Mouse (Mus musculus) c-Kit-negative CD71-positive TER-119-positive erythroid progenitor cells, embryonic 14.5 days (primary cell): ENCODE measurements around the gene Sbf2.
"Not testable (repeated sequence)": the region's sequence is repeated elsewhere in the genome, so short reads cannot be mapped to it uniquely, and the experiment has no call there.

ENCODE experiments used
- DNase-seq: peaks from one replicate; pipeline ENCODE4 v3.0.0-alpha.2; 2013; ENCODE audit warnings: low read depth, low spot score

Sbf2 gene

DNA sequence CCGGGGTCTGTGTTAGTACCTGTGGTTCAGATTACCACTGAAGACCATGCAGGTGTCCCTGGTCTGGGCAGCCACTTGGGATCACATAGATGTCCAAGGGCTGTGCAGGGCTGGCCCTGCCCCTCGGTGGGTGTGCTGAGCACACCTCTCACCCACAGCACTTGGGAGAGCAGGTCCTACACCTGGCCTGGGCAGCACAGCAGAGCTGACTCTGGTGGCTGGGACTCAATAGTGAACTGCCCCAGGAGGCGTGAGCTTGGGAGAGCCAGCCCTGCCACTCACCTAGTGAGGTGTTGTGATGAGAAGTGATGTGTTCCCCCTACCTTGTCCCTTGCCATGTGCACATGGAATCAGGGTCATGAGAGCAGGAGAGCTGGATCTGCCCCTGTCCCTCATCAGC lies 31.0 kb downstream of the Sbf2 start:
- no peak for DNase-seq

DNA sequence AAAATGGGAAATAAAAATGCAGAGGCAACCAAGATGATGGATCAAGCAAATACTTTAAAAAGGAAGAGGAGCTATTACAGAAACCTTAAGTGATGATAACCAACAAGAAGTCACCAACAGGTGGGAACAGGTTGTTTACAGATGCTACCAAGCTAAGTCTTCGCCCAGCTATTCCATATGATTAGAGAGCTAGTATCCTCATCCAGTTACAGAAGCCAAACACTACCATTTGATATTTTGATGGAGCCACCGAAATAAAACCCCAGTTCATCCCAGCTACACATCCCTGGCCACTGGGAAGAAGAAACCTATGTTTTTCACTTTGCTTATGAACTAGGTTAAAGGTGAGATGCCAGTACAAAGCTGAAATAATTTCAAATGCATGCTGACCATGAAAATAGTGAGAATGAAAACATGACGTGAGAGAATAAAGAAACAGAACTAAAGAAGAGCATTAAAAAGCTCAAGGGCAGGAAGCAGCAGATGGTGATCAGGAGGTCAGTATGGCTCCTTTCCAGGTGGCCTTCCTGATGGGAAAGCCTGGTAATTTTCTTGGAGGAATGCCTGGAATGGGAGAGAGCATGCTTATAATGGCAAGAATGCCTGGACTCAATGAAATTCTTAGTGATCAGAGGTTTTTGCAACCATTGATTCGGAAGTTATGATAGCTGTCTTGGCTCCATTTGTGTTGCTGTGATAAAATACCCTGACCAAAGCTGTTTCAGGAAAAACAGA lies 48.7 kb downstream of the Sbf2 start:
- DNase-seq, result no peak

DNA sequence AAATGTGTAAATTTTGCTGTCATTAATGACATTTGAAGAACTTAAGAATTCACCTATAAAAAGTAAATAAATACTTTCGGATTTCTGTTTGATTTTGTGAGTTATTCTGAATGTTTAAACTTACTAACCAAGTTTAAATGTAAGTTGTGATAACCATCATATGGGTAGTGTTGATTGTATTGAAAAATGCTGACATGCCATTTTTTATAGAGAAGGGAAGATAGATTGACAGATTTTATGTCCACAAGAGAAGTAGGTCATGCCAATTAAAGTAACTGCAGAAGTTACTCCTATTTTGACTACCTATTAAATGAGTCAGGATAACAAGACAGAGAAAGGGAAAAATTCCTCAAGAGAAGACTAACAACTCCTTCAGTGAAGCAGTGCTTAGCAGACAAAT lies 53.1 kb downstream of the Sbf2 start:
- DNase-seq, result no peak

DNA sequence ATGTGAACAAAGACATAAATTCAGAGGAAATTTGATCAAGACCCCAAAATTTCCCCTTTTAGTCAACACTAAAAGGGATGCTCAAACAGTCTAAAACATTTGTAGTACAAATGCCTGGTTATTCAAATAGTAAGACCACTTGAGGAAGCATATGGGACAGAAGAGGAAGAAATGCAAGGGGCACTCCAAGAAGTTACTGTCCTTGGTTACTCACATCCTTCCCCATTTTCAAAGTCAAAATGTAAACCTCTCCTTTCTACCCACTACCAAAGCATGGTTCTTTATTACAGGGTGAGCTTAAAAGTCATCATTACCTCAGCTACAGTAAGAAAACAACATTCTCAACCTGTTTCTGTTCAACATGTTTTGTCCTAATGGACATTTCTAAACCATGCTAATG lies 57.7 kb downstream of the Sbf2 start:
- no peak for DNase-seq

DNA sequence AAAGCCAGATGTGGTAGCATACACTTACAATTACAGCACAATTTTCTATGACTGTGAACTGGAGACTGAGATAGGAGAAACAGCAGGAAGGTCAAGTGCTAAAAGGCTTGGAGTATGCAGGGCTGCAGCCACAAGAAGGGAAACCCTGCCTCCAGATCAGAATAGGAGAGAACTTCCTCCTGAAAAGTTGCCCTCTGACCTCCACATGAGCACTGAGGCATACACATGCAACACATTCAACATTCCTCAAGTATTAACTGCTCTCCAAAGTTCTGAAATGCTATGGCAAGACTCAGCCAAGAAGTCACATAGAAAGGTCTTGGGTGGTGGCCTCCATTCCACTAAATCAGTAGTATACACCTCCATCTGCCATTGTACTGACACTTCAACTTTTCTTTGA lies 58.5 kb downstream of the Sbf2 start:
- DNase-seq, result no peak

DNA sequence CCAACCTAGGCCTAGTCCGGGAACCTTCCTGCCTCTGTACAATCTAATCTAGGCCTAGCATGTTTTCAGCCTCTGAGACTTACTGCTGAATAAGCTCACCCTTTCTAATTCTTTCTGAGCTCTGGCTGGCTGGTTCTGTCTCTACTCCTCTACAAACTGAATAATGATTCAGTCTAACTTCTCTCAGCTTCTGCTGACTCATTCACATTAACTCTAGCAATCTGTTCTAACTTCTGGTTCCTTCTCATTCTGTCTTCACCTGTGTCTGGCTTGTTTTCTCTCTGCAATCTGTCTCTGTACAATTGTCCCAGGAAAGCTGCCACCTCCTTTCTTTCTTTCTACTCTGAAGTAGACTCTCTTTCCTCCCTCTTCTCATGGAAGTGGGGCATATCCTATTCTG lies 59.5 kb downstream of the Sbf2 start:
- no peak for DNase-seq

DNA sequence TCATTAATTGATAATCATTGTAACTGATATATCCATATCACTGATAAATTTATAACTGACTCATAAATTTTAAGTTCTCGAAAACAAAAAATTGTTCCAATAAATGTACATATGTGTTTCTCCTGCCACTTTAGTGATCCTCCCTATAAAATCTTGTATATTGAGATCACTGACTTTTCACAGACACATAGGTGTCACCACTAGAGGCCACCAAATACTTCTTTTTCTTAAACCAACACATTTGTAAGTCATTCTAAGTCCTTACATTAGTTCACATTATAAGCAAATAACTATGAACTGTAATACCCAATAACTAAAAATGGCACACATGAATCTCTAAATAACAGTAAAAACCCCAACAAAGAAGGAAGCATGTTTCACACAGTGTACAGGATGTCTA lies 66.5 kb downstream of the Sbf2 start:
- DNase-seq, result no peak

DNA sequence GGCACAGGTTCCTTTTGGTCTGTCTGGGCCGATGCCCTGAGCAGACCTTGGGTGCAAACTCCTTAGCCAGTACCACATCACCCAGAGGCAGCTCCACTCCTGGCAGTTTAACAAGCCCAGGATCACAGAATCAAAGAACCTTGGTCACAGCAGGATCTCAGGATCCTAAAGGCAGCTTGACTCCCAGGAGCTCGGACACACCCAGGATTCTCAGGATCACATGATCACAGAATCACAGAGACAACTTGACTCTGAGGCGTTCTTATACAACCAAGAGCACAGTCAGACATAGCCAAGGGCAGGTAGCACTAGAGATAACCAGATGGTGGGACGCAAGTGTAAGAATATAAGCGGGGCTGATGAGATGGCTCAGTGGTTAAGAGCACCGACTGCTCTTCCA lies 71.4 kb downstream of the Sbf2 start:
- no peak for DNase-seq

DNA sequence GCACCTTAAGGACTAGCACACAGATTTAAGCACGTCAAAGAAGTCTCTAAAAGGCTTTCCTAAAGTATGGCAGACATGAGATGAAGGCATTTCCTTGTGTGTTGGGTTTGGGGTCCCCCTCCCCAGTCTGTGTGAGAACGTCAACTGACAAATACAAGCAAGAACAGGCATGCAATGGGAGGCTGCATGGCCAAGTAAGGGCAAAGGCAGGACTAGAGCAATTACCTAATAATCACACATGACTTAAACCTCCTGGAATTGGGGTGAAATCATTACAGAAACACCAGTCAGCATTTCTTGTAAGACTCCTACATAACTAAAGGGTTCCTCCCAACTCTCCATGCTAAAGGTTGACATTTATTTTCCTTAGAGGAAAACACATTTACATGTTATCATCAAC lies 75.5 kb downstream of the Sbf2 start:
- DNase-seq, result no peak

DNA sequence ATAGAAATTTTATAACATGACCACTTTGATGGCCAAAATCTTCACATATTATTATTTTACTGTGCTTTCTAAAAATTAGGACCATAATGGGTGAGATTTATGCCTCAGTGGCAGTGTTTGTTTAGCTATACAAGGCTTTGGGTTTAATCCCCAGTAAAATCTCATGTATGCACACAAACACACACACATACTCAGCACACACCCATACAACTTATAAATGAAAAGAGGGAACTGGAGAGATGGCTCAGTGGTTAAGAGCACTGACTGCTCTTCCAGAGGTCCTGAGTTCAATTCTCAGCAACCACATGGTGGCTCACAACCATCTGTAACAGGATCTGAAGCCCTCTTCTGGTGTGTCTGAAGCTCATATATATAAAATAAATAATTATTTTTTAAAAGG lies 84.4 kb downstream of the Sbf2 start:
- not testable (repeated sequence) for DNase-seq

DNA sequence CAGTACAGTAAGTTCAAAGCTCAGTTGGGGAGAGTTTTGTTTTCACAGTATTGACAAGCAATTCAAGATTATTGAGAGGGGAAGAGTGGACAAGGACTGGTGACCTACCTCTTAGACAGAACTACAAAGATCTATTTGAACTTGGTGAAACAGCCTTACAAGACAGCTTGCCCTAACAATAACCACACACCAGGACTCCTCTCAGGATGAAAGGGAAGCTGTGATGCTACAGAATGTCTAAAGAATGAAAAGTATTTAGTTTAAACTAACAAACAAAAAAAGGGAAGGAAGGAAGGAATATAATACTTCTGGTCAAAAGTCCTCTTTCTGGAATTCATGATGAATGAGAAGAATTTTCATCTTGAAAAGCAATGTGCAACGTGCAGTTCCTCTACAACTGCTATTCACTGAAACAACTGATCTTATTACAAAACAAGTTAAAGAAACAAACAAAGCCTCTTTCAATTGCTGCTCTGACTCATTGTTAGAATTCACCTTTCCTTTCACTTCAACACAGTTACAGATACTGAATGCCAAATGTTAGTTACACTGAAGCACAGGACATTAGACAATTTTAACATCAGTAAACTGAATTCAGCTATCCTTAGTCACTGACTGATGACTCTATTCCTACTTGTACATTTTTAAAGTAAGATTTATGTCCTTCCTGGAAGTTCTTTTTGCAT lies 89.5 kb downstream of the Sbf2 start:
- no peak for DNase-seq

DNA sequence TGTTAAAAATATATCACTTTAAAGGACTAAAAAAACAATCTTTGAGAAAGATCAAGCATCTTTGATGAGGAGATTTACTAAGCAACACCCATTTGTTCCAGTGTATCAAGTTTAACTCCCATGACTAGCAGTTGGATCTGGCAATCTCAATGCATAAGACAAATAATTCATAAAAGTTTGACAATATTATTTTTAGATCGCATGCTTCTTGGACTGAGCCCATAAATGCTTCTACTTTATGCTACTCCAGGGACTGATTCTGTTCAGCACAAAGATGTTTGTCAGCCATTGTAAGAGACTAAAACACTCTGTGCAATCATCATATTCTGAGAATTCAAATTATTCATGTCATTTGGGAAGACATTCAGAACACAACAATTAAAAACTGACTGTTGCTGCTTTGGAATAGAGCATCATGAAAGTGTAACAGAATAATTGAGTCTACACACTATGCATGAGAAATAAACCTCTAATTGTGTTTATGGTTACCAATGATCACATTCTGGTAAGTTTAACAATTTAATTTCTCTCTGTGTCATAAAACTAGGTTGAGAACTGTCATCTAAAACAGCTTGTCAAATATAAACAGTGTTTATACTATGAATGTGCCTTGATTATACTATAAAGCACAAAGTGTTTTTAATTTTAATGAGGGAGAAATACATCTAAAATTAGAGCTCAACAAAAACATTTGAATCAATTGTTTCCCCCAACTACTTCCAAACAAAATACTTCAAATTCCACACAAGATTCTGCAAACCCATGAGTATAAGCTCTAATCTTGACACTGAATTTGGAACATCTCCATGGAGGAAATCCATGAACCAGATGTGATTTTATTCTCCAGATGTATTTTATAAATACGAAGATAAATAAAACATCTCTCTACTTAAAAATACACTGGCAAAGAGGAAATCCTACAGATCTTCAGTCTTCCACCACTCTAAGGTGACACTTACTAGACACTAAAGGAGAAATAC lies 98.2 kb downstream of the Sbf2 start:
- DNase-seq, result no peak

DNA sequence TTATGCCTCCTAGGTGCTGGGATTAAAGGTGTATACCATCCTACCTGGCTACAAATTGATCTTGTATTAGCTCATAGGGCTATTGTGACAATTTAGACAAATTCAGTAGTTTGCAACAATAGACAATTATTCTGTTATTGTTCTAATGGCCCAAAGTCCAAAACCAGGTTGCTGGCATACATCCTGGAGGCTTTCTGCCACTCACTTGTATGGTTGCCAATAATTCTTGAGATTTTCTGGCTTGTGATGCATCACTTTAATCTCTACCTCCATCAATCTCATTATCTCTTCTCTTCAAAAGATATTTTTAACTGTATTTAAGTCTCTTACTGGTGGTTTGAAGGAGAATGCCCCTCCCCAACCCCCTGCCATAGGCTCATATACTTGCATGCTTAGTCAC lies 100.6 kb downstream of the Sbf2 start:
- no peak for DNase-seq

DNA sequence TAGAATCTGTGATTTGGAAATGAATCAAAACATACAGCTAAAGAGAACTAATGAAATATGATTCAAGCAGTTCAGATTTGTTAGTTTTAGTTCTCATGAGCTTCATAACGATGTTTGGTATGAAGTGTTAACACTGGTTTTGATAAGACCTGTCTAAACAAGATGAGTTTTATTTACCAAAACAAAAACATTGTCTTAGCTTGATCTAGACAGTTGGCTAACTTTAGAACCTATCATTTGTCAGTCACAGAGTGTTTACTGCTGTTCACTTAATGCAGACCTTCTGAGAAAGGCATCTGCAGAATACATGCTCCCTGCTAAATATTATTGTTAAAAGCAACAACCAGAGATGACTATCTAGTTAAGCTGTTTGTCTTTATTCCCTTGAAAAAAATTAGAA lies 116.1 kb downstream of the Sbf2 start:
- no peak for DNase-seq

DNA sequence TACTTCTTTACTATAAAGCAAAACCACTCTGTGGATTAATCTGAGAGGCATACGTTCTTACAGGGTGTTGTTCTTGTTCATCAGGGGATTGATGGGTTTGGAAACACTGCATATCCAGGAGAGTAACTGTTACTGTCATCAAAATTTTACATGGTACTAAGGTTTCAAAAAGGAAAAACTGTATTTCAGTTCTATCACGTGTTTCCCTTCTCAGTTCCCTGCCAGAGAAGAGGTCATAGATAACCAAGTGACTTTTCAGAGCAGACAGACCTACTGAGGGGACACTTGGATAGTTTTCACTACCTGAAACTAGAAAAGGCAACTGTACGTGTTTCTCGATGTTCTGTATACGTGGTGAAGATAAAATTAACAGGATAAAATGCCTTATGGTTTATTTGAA lies 123.7 kb downstream of the Sbf2 start:
- DNase-seq, result no peak

DNA sequence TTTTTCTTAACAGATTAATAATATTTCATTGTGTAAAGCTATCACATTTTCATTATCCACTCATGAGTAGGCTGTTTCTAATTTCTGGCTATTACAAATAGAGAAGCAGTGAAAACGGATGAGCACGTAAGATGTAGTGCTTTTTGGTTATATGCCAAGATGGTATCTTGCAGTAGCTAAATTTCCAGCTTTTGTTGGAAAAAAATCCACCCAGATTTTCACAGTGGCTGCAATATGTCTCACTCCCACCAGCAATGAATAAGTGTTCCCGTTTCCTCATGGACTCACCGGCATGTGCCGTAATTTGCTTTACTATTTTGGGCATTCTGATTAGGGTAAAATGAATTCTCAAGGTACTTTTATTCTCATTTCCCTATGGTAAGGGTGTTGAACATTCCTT lies 129.7 kb downstream of the Sbf2 start:
- no peak for DNase-seq

DNA sequence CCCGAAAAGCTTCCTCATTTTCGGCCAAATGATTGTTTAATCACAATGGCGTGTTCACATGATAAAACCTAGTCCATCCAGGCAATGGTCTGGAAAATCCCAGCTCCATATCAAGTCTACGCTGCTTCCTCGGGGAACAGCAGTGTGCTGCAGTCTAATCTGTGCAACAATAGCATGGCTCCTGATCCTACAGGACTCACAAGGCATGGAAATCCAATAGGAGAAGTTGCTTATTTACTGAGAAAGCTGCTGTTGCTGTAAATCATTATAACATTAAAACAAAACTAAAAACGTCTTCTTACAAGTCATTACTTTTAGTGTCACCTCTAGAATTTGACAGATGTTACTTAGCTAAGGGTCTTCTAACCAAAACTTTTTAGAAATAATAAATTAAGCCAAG lies 143.7 kb downstream of the Sbf2 start:
- DNase-seq, result no peak

DNA sequence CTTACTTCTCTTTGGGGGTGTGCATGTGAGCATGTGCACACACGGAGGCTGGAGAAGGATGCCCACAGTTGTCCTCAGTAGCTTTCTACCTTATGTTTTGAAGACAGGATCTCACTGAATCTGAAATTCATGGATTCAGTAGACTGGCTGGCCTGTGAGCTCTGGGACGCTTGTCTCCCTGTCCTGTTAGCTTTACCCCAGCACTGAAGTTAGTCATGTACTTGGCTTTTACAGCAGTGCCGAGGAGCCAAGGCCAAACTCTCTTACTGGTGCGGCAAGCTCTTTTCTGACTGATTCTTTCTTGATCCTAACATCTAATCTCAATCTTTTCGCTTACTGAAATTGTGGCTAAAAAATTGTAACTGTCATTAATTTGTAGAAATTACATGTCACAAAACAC lies 151.3 kb downstream of the Sbf2 start:
- DNase-seq, result no peak

DNA sequence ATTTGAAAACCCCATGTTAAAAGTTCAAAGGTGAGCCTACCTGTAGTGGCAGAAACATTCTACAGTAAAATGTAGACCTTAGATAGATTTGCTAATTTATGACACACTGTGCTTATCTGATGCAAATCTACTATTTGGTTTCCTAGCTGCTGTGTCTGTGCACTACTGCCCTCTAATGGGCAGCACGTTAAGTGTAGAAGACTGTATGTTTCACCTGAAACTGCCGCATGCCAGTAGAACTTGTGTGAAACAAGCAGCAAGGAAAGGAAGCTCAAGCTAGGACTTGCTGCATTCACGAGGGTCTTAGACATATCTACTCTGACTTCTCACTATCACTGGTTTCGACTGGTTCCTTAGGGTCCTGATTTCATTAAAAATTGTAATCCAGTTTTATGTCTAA lies 182.4 kb downstream of the Sbf2 start:
- DNase-seq, result no peak

DNA sequence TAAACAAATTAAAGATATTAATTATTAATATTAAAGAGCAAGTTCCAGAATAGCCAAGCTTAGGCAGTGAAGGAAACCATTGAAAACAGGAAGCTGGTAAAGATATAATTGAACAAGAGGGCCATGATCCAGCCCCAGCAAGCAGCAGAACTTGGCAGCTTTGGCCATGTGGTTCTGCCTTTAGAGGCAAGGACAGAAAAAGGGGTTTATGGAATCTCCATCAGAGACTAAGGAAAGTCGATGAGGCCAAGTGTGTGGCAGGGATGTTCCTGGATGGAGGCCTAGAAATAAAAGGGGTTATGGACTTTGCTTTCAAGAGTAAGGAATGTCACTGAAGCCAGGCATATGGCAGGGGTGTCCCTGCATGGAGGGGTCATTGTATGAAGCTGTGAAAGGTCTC lies 198.4 kb downstream of the Sbf2 start:
- no peak for DNase-seq

DNA sequence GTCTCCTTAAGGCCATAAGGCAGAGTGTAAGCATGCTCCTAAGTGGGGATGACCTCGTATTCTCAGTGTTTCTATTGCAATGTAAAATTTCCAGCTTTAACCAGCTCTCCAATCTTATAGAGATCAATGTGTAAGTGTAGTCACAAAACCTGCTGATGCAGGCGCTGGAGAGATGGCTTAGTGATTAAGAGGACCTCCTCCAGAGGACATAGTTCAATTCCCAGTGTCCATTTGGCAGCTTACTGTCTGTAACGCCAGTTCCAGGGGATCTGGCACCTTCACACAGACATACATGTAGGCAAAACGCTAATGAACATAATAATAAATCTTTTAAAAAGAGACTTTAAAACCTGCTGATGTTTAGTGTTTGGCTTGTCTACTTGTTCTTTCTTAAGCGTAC lies 200.4 kb downstream of the Sbf2 start:
- DNase-seq, result no peak

DNA sequence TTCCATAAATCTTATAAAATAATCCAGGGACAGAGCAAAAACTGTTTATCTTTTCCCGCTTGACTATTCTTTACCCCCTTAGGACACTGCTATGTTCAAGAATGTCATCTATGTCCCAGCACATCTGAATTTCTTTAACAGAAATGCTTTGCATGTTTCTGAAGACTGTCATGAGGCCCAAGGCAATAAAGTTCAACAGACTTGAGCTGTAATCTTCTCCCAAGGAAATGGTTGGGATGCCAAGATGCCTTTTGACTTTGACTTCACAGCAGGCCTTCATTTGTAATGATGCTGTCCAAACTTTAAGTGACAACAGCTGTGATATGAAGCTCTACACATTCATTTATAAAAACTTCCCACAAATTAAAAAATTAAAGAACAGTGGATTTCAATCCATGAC lies 212.6 kb downstream of the Sbf2 start:
- DNase-seq, result no peak

DNA sequence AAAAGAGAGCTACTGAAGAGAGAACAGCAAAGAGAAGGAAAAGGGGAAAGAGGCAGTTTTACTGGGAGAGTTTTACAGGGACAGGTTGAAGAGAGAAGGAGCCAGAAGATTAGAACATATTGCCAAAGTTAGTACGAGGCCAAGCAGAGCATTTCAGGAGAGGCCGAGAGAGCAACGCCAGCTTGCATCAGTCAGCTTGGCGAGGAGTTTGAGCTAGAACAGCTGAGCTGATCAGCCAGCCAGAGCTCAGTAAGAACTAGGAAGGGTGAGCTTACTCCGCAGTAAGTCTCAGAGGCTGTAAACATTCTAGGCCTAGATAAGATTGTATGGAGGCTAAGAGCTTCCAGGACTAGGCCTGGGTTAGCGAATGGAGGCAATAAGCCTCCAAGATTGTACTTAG lies 222.1 kb downstream of the Sbf2 start:
- DNase-seq, result no peak
